Mouse (Mus musculus) intestine, embryonic 14.5 days (tissue): ENCODE results near the gene Dag1. TPM values are rescaled to one million over a fixed set of nuclear protein-coding genes. Genes with fewer than 3 reads are reported as not detected.

Experiments used
- ATAC-seq: fragments of 200-750 bp; cut with Nextera tagmentation; replicated peaks from 2 replicates; pipeline ENCODE4 v1.8.0; 2017; ENCODE audit warnings: low read depth, moderate number of reproducible peaks, moderate TSS enrichment, moderate library complexity; ENCODE audit not compliant: low FRiP score, low TSS enrichment
- DNase-seq: peaks from one replicate; pipeline ENCODE4 v3.0.0-alpha.2; 2018; ENCODE audit warnings: low spot score
- H3K27ac ChIP-seq: fragments of 300-500 bp; sonication (generic); 2 replicates; pipeline ENCODE4 v1.5.1; 2014; ENCODE audit warnings: low read depth, mild to moderate bottlenecking, control low read depth
- H3K27me3 ChIP-seq: fragments of 300-500 bp; sonication (generic); replicated peaks from 2 replicates; pipeline ENCODE4 v1.6.1; 2014; ENCODE audit warnings: low read length, control low read depth; ENCODE audit not compliant: control insufficient read depth, insufficient read depth
- H3K36me3 ChIP-seq: fragments of 300-500 bp; sonication (generic); 2 replicates; pipeline ENCODE4 v1.6.1; 2014; ENCODE audit warnings: low read length, control low read depth; ENCODE audit not compliant: control insufficient read depth, insufficient read depth
- H3K4me1 ChIP-seq: fragments of 300-500 bp; sonication (generic); replicated peaks from 2 replicates; pipeline ENCODE4 v1.6.1; 2014; ENCODE audit warnings: low read length, control low read depth, mixed read lengths; ENCODE audit not compliant: control insufficient read depth, insufficient read depth
- H3K4me2 ChIP-seq: fragments of 300-500 bp; sonication (generic); 2 replicates; pipeline ENCODE4 v1.6.1; 2014; ENCODE audit warnings: low read length
- H3K4me3 ChIP-seq: fragments of 300-500 bp; sonication (generic); 2 replicates; pipeline ENCODE4 v1.5.1; 2014; ENCODE audit warnings: low read depth, low read length, control low read depth, mixed read lengths
- H3K9ac ChIP-seq: fragments of 300-500 bp; sonication (generic); 2 replicates; pipeline ENCODE4 v1.6.1; 2014; ENCODE audit warnings: mild to moderate bottlenecking, low read length
- H3K9me3 ChIP-seq: fragments of 300-500 bp; sonication (generic); 2 replicates; pipeline ENCODE4 v1.6.1; 2016; ENCODE audit warnings: low read length, control low read depth; ENCODE audit not compliant: control insufficient read depth
- WGBS: fragments of 180-500 bp; shearing (Covaris S2); extraction: QIAGEN DNeasy Blood & Tissue Kit; methylation state at CpG from one replicate; pipeline ENCODE4 v1.1.7; 2014; 5-methylcytosine and 5-hydroxymethylcytosine counted together
- polyA plus RNA-seq: library from polyadenylated mRNA; unstranded; fragments of >200 nt; fragmentation: Nextera tagmentation; extraction: Ambion mirVana; gene quantifications from 2 replicates; pipeline ENCODE4 v1.2.1, GENCODE M21; 2014

Dag1 gene
- polyA plus RNA-seq, 1 experiment from 2014 or later = 75.6 TPM

DNA sequence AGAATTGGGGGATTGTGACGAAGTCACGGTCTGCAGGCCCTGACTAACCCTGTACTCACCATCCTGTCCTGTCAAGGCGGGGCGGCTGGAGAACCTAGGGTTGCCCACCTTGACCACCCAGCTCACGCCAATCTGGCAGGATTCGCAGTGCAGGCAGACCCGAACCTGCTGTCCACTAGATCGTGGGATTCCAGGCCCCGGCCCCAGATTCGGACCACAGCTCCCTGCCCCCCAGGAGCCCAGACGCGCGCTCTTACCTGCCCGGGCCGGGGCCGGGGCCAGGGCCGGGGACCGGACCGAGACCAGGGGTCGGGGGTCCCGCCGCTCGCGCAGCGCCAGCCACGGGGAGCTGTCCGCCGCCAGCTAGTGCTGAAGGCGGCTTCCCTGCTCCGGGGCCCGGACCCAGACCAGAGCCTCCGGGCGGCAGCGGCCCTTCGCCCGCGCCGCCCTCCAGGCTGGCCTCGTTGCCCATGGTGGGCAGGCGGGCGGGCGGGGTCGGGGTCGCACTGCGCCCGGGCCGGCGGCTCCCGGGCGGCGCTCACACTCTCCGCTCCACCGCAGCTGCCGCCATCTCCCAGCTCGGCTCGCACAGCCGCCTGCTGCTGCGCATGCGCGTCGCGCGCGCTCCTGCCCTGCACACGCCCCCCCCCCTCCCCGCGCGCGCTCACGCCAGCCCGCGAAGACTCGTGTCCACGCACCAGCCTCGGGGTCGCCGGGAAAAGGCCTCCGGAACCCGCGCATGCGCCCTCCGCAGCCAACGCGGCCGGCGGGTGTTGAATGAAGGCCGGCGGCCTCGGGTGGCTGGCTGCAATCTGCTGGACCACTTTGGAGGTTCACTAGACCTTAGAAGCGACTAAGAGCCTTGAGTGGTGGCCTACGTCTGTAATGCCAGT is 73.7 kb downstream of the Dag1 start, which contains the start of gene Bsn:
Bsn (minus strand) TSS at position 598 of the 893 bp plus-strand sequence.
- DNase-seq = peak; percentile 85
- Histone ChIP-seq H3K9me3 (no peaks in the 10 kb centered on the region), H3K4me3 (peak within 1 kb of the TSS; percentile 47), H3K27me3 (peaks cover 19% of the 10 kb centered on the region), H3K27ac (no peak within 1 kb of the TSS), H3K9ac (0 out of 2 replicates have a peak within 1 kb of the TSS, but pooled peaks have one; percentile 7), H3K4me2 (peak within 1 kb of the TSS; percentile 82), H3K36me3 (no peaks in the 10 kb centered on the region), H3K4me1 (no peaks in the 10 kb centered on the region)
- WGBS = 3% methylated on average over 56 of the region's 91 CpGs
- peak; percentile 42; the same call in 1 of the 2 replicates for ATAC-seq

DNA sequence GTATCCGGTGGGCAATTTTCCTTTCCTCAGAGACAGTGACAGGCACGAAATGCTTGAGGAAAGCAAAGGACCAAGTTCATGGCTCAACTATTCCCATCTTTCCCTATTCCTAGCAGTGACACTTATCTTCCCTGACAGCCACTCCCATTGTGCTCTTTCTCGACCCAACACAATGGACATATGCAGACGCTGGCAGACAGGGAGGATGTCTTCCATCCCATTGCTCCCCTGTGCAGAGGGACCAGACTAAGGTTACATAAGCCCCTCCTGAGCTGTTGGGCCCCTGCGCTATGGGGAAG is 74.3 kb downstream of the Dag1 start:
- no peak for ATAC-seq
- 47% methylated on average over 5 of the region's 5 CpGs for WGBS
- Histone ChIP-seq H3K4me3 (no peak overlapping the region), H3K27me3 (peaks cover 19% of the 10 kb centered on the region), H3K9me3 (no peaks in the 10 kb centered on the region), H3K4me2 (peak overlapping the region; percentile 82), H3K9ac (no peak overlapping the region), H3K4me1 (no peaks in the 10 kb centered on the region), H3K27ac (no peak overlapping the region), H3K36me3 (no peaks in the 10 kb centered on the region)
- no peak for DNase-seq

DNA sequence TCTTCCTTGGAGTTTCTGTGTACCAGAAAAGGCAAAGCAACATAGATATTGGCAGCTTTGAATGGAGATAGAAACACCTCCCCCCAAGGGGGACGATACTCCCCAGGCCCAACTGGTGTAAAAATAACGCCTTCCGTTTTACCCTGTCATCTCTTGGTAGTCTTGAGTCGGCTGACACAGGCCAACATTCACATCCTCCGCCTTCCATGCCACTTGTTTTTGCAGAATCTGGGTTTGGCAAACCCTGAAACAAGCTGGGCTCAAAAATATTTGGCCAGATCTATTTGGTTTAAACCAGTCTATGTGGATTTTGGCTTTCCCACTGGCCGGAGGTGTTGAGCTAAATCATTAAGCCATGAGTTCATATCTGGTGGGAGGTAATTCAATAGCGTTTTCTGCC is 74.7 kb downstream of the Dag1 start:
- Histone ChIP-seq H3K4me2 (no peak overlapping the region), H3K4me1 (no peaks in the 10 kb centered on the region), H3K27ac (no peak overlapping the region), H3K27me3 (peaks cover 19% of the 10 kb centered on the region), H3K9me3 (no peaks in the 10 kb centered on the region), H3K36me3 (no peaks in the 10 kb centered on the region), H3K9ac (no peak overlapping the region), H3K4me3 (no peak overlapping the region)
- WGBS = 83% methylated on average over 7 of the region's 7 CpGs
- DNase-seq (no peak), ATAC-seq (no peak)

DNA sequence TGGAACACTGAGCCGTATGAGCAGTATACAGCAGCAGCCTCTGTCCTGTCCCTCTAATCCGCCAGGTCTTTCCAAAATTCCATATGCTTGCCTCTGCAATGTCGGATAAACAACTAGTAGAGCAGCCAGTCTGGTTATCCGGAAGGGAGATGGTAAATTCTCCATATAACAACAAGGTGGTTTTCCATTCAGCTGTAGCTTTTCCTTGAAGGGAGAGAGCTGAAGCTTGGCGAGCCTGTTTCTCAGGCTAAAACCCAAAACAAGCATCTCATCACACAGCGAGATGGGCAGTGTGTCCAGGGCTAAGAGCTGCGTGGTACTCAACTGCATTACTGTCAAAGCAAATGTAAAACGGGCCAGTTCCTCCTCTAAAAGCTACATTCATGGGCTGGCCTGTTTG is 75.2 kb downstream of the Dag1 start:
- Histone ChIP-seq H3K4me2 (no peak overlapping the region), H3K9me3 (no peaks in the 10 kb centered on the region), H3K36me3 (no peaks in the 10 kb centered on the region), H3K4me3 (no peak overlapping the region), H3K27ac (no peak overlapping the region), H3K4me1 (no peaks in the 10 kb centered on the region), H3K9ac (no peak overlapping the region), H3K27me3 (peaks cover 19% of the 10 kb centered on the region)
- ATAC-seq (no peak), DNase-seq (no peak)
- WGBS = 81% methylated on average over 8 of the region's 8 CpGs

DNA sequence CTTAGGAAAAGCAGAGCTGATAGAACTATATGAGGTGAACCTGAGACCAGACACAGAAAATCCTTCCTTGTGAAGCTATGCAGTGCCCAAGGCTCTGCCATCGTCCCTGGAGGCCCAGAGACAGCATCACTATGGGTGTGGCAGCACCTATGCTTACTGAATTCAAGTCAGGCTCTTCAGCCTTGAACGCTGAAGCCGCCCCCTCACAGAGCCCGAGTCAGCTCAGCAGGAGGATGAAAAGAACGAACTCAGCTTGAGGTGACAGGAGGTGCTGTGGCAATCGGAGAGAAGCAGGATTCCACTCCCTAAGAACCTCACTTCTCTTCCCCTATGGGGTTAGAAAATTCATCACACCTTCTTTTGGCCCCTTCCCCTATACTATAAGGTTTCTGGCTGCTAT is 76.1 kb downstream of the Dag1 start:
- no peak for DNase-seq
- H3K9ac ChIP-seq = no peak overlapping the region
- H3K4me3 ChIP-seq = no peak overlapping the region
- no peaks in the 10 kb centered on the region for H3K4me1 ChIP-seq
- no peak for ATAC-seq
- H3K27ac ChIP-seq = no peak overlapping the region
- H3K27me3 ChIP-seq = peaks cover 19% of the 10 kb centered on the region
- H3K36me3 ChIP-seq = no peaks in the 10 kb centered on the region
- no peaks in the 10 kb centered on the region for H3K9me3 ChIP-seq
- WGBS = 33% methylated on average over 6 of the region's 6 CpGs
- no peak overlapping the region for H3K4me2 ChIP-seq

DNA sequence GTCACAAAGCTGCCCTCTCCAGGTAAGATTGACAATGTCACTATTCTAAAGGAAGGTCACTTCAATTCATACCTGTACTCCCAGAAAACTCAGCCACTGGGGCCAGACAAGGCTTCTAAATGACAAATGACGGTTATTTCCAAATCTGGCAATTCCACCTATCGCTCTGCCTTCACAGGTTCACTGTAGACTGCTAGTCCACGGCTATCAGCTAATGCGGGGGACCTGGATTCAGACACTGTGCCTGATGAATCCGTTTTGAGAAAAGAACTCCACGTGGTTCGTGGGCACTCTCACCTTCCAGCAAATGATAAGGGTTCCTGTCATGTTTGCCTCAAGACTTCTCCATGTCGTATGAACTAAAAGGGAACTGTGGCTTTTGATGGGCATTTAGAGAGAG is 78.0 kb downstream of the Dag1 start:
- no peak for ATAC-seq
- Histone ChIP-seq H3K27me3 (peaks cover 13% of the 10 kb centered on the region), H3K36me3 (no peaks in the 10 kb centered on the region), H3K4me1 (no peaks in the 10 kb centered on the region), H3K4me2 (no peak overlapping the region), H3K9ac (no peak overlapping the region), H3K4me3 (no peak overlapping the region), H3K9me3 (no peaks in the 10 kb centered on the region), H3K27ac (no peak overlapping the region)
- 81% methylated on average over 8 of the region's 8 CpGs for WGBS
- no peak for DNase-seq

DNA sequence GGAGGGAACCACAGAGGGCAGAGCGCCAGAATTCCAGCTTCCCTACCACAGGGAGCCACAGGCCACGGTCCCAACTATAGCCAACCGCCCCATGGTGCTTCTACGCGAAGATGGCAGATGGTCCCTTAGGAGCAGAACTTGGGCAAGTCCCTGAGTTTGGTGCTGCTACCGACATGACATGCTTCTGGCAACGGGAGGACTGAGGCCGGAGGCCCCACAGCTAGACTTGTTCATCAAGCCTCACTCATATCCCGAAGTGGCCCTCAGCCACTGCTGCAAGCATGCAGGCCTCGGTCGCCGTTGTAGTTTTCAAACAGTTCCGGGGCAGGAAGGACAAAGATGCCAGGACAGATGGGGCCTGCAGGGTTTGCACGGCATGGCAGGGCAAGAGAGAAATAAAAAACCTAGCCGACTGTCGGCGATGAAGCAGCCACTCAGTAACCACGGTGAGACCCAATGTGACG is 80.2 kb downstream of the Dag1 start:
- H3K4me3 ChIP-seq = no peak overlapping the region
- H3K9ac ChIP-seq = no peak overlapping the region
- ATAC-seq (no peak), DNase-seq (no peak)
- H3K4me1 ChIP-seq = no peaks in the 10 kb centered on the region
- H3K27me3 ChIP-seq = 0 out of 2 replicates have a peak, but pooled peaks cover 2% of the 10 kb centered on the region
- H3K36me3 ChIP-seq = no peaks in the 10 kb centered on the region
- no peak overlapping the region for H3K4me2 ChIP-seq
- WGBS = 89% methylated on average over 19 of the region's 19 CpGs
- H3K9me3 ChIP-seq = no peaks in the 10 kb centered on the region
- no peak overlapping the region for H3K27ac ChIP-seq

DNA sequence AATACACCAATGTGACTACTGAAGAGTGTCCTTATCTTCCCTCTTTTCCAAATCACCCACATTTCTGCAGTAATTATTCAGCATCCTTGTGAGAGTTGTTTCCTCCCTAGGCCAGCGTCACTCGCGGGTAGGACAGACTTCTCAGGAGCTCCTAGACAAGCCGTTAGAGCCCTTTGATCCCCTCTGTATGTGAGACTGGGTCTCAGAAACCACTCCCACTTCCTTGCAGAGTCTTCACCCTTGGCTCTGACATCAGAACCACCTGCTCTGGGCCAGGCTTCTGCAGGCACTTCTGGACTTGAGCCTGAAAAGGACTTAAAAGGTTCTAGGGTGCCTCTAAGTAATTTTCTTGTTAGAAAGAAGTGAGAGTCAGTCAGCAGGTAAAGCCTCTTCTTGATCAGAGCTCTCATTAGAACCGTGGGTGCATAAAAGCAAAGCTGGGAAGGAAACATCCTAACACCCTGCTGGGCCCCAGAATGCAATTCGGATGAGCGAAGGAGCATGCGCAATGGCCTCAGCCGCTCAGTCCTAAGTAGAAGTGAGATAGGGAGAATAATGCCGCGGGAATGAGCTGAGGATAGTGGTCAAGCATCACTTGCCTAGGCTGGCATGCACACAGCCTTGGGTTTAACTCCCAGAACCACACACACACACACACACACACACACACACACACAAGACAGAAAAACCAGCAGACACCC is 80.8 kb downstream of the Dag1 start:
- Histone ChIP-seq H3K9ac (no peak overlapping the region), H3K9me3 (no peaks in the 10 kb centered on the region), H3K36me3 (no peaks in the 10 kb centered on the region), H3K4me3 (no peak overlapping the region), H3K27me3 (no peaks in the 10 kb centered on the region), H3K4me1 (no peaks in the 10 kb centered on the region), H3K27ac (no peak overlapping the region), H3K4me2 (no peak overlapping the region)
- WGBS = 64% methylated on average over 11 of the region's 11 CpGs
- DNase-seq (no peak), ATAC-seq (no peak)
